Mouse (Mus musculus) lung, postnatal 0 days (tissue): Measurements from ENCODE around the gene Ankrd33b. TPM values are rescaled to one million over a fixed set of nuclear protein-coding genes. Genes with fewer than 3 reads are reported as not detected.

ENCODE experiments used
- ATAC-seq: fragments of 200-750 bp; cut with Nextera tagmentation; 2 replicates; pipeline ENCODE4 v1.8.0; 2017; ENCODE audit warnings: moderate library complexity
- DNase-seq: peaks from one replicate; pipeline ENCODE4 v3.0.0-alpha.2; 2016; ENCODE audit warnings: low spot score
- H3K27ac ChIP-seq: fragments of 300-500 bp; sonication (generic); 2 replicates; pipeline ENCODE4 v1.5.1; 2014; ENCODE audit warnings: antibody characterized with exemption, mild to moderate bottlenecking, low read length, mixed read lengths
- H3K27me3 ChIP-seq: fragments of 300-500 bp; sonication (generic); replicated peaks from 2 replicates; pipeline ENCODE4 v1.6.1; 2014; ENCODE audit warnings: low read length, mixed read lengths; ENCODE audit not compliant: insufficient read depth
- H3K36me3 ChIP-seq: fragments of 300-500 bp; sonication (generic); 2 replicates; pipeline ENCODE4 v1.6.1; 2014; ENCODE audit warnings: low read length, mixed read lengths; ENCODE audit not compliant: insufficient read depth
- H3K4me1 ChIP-seq: fragments of 300-500 bp; sonication (generic); 2 replicates; pipeline ENCODE4 v1.6.1; 2014; ENCODE audit warnings: antibody characterized with exemption, low read depth, low read length, mixed read lengths; ENCODE audit not compliant: insufficient read depth
- H3K4me2 ChIP-seq: fragments of 300-500 bp; sonication (generic); replicated peaks from 2 replicates; pipeline ENCODE4 v1.6.1; 2014; ENCODE audit warnings: low read depth, mild to moderate bottlenecking, low read length, moderate library complexity, mixed read lengths
- H3K4me3 ChIP-seq: fragments of 300-500 bp; sonication (generic); 2 replicates; pipeline ENCODE4 v1.5.1; 2014; ENCODE audit warnings: low read depth, low read length
- H3K9ac ChIP-seq: fragments of 300-500 bp; sonication (generic); replicated peaks from 2 replicates; pipeline ENCODE4 v1.6.1; 2014; ENCODE audit warnings: low read depth, mild to moderate bottlenecking
- H3K9me3 ChIP-seq: fragments of 300-500 bp; sonication (generic); 2 replicates; pipeline ENCODE4 v1.6.1; 2016; ENCODE audit warnings: low read length, mixed read lengths
- CTCF ChIP-seq: IDR thresholded peaks from 2 replicates; pipeline ENCODE4 v1.5.1; 2016; ENCODE audit warnings: antibody characterized with exemption, mild to moderate bottlenecking
- EP300 ChIP-seq: IDR thresholded peaks from 2 replicates; pipeline ENCODE4 v1.6.1; 2016; ENCODE audit warnings: antibody characterized with exemption, mild to moderate bottlenecking, control low read depth
- WGBS: fragments of 180-500 bp; shearing (Covaris S2); extraction: QIAGEN DNeasy Blood & Tissue Kit; methylation state at CpG from one replicate; pipeline ENCODE4 v1.1.7; 2014; 5-methylcytosine and 5-hydroxymethylcytosine counted together
- polyA plus RNA-seq: library from polyadenylated mRNA; unstranded; fragments of >200 nt; fragmentation: Nextera tagmentation; extraction: Ambion mirVana; gene quantifications from 2 replicates; pipeline ENCODE4 v1.2.1, GENCODE M21; 2015

The Ankrd33b gene
- polyA plus RNA-seq, 1 experiment from 2014 or later, result 19.8 TPM

DNA sequence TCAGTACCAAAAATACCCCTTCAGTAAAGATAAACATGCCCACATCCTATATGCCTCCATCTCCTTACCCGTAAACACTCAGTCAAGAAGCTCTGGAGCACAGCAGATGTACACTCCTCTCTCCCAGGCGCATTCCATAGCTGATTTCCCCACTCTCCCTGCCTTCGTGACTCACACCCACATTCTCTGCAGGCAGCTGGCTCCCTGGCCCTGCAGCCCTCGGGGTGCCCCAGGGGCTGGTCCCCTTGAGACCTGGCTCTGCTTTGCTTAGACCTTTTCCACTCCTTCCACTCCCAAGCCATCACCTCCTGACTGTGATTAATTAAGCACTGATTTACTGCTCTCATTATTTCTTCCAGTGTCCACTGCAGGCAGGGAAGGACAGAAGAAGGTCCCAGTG is 7.7 kb upstream of the Ankrd33b start:
- Histone ChIP-seq H3K4me1 (no peaks in the 10 kb centered on the region), H3K27ac (no peak overlapping the region), H3K4me2 (no peak overlapping the region), H3K9ac (no peak overlapping the region), H3K27me3 (no peaks in the 10 kb centered on the region), H3K9me3 (no peaks in the 10 kb centered on the region), H3K36me3 (no peaks in the 10 kb centered on the region), H3K4me3 (no peak overlapping the region)
- no peak for TF ChIP-seq EP300
- no peak for TF ChIP-seq CTCF
- WGBS, result 10% methylated on average over 4 of the region's 4 CpGs
- DNase-seq, result peak; percentile 31
- peak; percentile 80 for ATAC-seq

GRCm38 (mm10) chr15:31369125-31369612 is 1.6 kb upstream of the Ankrd33b start:
- ATAC-seq, result no peak
- TF ChIP-seq EP300 (no peak), CTCF (no peak)
- Histone ChIP-seq H3K4me2 (no peak overlapping the region), H3K9me3 (no peaks in the 10 kb centered on the region), H3K27me3 (peaks cover 19% of the 10 kb centered on the region; the same call in 1 of the 2 replicates), H3K9ac (no peak overlapping the region), H3K36me3 (no peaks in the 10 kb centered on the region), H3K4me1 (0 out of 2 replicates have a peak, but pooled peaks cover 10% of the 10 kb centered on the region), H3K27ac (no peak overlapping the region), H3K4me3 (no peak overlapping the region)
- DNase-seq, result no peak
- 14% methylated on average over 12 of the region's 12 CpGs for WGBS

DNA sequence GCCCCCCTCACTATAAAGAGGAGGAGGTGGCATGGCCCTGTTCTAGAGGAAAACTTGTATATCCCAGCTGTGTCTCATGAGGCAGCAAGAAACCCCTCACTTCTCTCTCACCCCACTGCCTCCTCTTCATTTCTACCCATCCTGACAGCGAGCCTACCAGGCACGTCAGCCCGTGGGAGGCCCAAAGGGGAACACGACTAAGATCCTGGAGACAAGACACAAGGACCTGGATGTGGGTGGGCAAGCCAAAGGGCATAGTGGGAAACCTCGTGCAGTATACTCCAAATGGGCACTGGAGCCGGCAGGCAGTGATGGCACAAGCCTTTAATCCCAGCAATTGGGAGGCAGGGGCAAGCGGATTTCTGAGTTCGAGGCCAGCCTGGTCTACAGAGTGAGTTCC is 1.0 kb upstream of the Ankrd33b start:
- peaks cover 19% of the 10 kb centered on the region; the same call in 1 of the 2 replicates for H3K27me3 ChIP-seq
- peak overlapping the region; percentile 88; the same call in 1 of the 2 replicates for H3K4me2 ChIP-seq

DNA sequence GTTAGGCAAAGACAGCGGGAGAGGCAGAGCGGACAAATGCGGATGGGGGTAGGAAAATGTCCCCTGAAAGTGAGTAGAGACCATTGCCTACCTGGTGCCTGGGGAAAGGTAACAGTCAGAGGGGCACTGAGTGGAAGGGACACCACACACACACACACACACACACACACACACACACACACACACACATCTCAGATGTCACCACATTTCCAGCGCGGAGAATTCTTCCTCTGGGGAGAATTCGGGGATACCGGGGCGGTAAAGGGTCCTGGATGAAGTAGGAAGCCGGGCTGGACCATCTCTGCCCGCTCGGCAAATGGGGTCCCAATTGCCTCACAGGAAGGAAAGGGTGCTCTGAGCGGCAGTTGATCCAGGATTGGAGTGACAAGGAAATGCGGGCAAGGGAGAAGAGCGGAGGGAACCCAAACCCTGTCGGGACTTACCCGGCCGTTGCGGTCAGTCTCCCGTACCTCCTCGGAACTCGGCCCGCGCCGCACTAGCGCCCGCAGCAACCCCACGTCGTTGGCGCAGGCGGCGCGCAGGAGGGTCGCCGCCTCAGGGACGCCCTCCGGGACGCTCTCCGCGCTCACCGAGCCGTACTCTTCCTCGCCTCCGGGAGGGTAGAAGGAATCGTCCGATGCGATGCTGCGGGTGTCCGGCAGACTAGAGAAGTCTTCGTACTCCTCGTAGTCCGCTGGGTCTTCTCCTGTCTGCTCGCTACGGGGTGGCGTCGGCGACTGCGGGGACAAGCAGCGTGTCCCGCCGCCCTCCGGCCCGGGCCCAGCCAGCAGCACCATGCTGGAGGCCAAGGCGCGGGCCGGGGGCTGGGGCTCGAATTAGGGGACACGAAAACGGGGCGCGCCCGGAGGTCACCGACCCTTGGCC is 688 bp downstream of the Ankrd33b start:
- no peaks in the 10 kb centered on the region for H3K36me3 ChIP-seq
- H3K4me2 ChIP-seq, result peak overlapping the region; percentile 88
- H3K4me3 ChIP-seq, result peak overlapping the region; percentile 67
- peaks cover 19% of the 10 kb centered on the region; the same call in 1 of the 2 replicates for H3K27me3 ChIP-seq
- peak; percentile 16 for DNase-seq
- H3K27ac ChIP-seq, result peak overlapping the region; percentile 72; the same call in 1 of the 2 replicates
- H3K9me3 ChIP-seq, result no peaks in the 10 kb centered on the region
- TF ChIP-seq EP300 (no peak), CTCF (no peak)
- H3K9ac ChIP-seq, result peak overlapping the region; percentile 68
- peak; percentile 30 for ATAC-seq
- H3K4me1 ChIP-seq, result 0 out of 2 replicates have a peak, but pooled peaks cover 10% of the 10 kb centered on the region
- WGBS, result under 1% methylated on average over 70 of the region's 72 CpGs

More for the DNA sequence above, 1.0 kb upstream of the Ankrd33b start:
- Histone ChIP-seq H3K4me3 (no peak overlapping the region), H3K9me3 (no peaks in the 10 kb centered on the region), H3K9ac (no peak overlapping the region), H3K27ac (no peak overlapping the region), H3K36me3 (no peaks in the 10 kb centered on the region), H3K4me1 (0 out of 2 replicates have a peak, but pooled peaks cover 10% of the 10 kb centered on the region)
- WGBS, result 31% methylated on average over 8 of the region's 8 CpGs
- no peak for ATAC-seq
- TF ChIP-seq CTCF, result no peak
- no peak for DNase-seq

DNA sequence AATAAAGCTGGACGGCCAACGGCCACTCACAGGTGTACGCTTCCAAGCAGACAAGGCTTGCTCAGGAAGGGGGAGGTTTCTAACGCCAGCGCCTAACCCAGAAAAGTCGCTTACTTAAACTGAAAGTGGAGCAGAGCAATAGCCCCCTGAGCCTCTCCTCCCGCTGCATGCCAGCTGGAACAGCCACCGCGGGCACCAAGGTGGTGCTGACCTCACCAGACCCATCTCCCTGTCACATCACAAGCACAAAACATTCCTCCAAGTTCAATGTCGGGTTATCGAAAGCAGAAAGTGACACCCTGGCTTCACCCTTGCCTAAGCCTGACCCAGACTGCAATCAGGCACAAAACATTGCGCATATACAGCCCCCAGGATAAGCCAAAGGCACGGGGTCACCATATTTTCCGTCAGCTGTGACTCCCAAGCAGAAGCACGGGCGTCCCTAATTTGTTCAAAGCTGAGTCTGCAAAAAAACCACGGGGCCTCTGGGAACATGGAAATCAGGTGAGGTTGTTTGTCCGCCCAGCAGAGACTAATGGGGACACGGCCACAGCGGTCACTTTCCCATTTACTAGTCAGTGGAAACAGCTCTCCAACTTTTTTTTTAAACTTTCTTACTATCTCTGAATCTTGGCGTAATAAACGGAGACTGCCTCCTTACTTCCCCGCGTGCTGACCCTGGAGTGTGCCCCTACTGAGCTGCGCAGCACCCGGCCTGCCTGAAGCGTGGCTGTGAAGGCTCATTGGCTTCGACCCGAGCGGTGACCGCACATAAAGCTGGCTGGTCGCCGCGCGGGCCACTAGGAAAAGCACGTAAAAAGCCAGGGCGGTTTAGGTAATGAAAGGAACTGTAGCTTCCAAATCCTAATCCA is 1.6 kb downstream of the Ankrd33b start:
- TF ChIP-seq EP300 (no peak), CTCF (no peak)
- Histone ChIP-seq H3K27ac (peak overlapping the region; percentile 14; the same call in 1 of the 2 replicates), H3K36me3 (no peaks in the 10 kb centered on the region), H3K4me2 (peak overlapping the region; percentile 88), H3K27me3 (peaks cover 19% of the 10 kb centered on the region; the same call in 1 of the 2 replicates), H3K4me3 (peak overlapping the region; percentile 67), H3K9ac (peak overlapping the region; percentile 68), H3K4me1 (0 out of 2 replicates have a peak, but pooled peaks cover 10% of the 10 kb centered on the region), H3K9me3 (no peaks in the 10 kb centered on the region)
- DNase-seq (peak; percentile 40), ATAC-seq (peak; percentile 16; the same call in 1 of the 2 replicates)
- WGBS, result 2% methylated on average over 37 of the region's 37 CpGs
